Mouse (Mus musculus): ENCODE measurements around the gene Arl6.

The Arl6 gene

GRCm38 (mm10) chr16:59639102-59639691 lies at the start of gene Arl6:
Gene Arl6 (minus strand): TSS chr16:59639391.
- peak; percentile 93 for DNase-seq

GRCm38 (mm10) chr16:59685135-59685534 lies 45.9 kb upstream of the Arl6 start:
- no peak for DNase-seq

- DNase-seq = peak; percentile 36
Measured at GRCm38 (mm10) chr16:59683434-59683833, 44.2 kb upstream of the Arl6 start.

- no peak for DNase-seq
Measured at GRCm38 (mm10) chr16:59682216-59682891, 43.2 kb upstream of the Arl6 start.

- DNase-seq = no peak
Measured at GRCm38 (mm10) chr16:59666938-59667337, 27.7 kb upstream of the Arl6 start.

- no peak for DNase-seq
Measured at GRCm38 (mm10) chr16:59643766-59644165, 4.6 kb upstream of the Arl6 start.

GRCm38 (mm10) chr16:59639985-59640384 lies 794 bp upstream of the Arl6 start:
- DNase-seq = no peak

- DNase-seq = peak; percentile 11
Measured at GRCm38 (mm10) chr16:59634598-59634997, 4.6 kb downstream of the Arl6 start.

GRCm38 (mm10) chr16:59621554-59621953 lies 17.6 kb downstream of the Arl6 start:
- no peak for DNase-seq

- no peak for DNase-seq
Measured at GRCm38 (mm10) chr16:59617167-59617566, 22.0 kb downstream of the Arl6 start.

GRCm38 (mm10) chr16:59615675-59616074 lies 23.5 kb downstream of the Arl6 start:
- no peak for DNase-seq

- no peak for DNase-seq
Measured at GRCm38 (mm10) chr16:59610750-59611149, 28.4 kb downstream of the Arl6 start.

- DNase-seq = no peak
Measured at GRCm38 (mm10) chr16:59604078-59604781, 35.0 kb downstream of the Arl6 start.

- DNase-seq = peak; percentile 55
Measured at GRCm38 (mm10) chr16:59600311-59601251, 38.6 kb downstream of the Arl6 start, which contains the start of gene Crybg3. Gene Crybg3 (minus strand): TSS chr16:59600979.

GRCm38 (mm10) chr16:59599411-59600265 lies 39.6 kb downstream of the Arl6 start:
- DNase-seq = no peak

GRCm38 (mm10) chr16:59598997-59599396 lies 40.2 kb downstream of the Arl6 start:
- no peak for DNase-seq

- DNase-seq = no peak
Measured at GRCm38 (mm10) chr16:59597256-59597655, 41.9 kb downstream of the Arl6 start.

- no peak for DNase-seq
Measured at GRCm38 (mm10) chr16:59594714-59595113, 44.5 kb downstream of the Arl6 start.

GRCm38 (mm10) chr16:59590790-59591189 lies 48.4 kb downstream of the Arl6 start:
- DNase-seq = no peak

GRCm38 (mm10) chr16:59588351-59589025 lies 50.7 kb downstream of the Arl6 start:
- DNase-seq = no peak

GRCm38 (mm10) chr16:59587816-59588215 lies 51.4 kb downstream of the Arl6 start:
- DNase-seq = no peak

All from cerebellum, adult 11 months (tissue).